Mouse (Mus musculus) limb, embryonic 12.5 days (tissue): ENCODE results near the gene Cntnap5a. TPM values are rescaled to one million over a fixed set of nuclear protein-coding genes. Genes with fewer than 3 reads are reported as not detected.

Experiments
- ATAC-seq: fragments of 200-750 bp; cut with Nextera tagmentation; 2 replicates; pipeline ENCODE4 v1.8.0; 2017; ENCODE audit warnings: low read depth, moderate TSS enrichment; ENCODE audit not compliant: insufficient number of reproducible peaks, insufficient read depth, low FRiP score, low TSS enrichment
- H3K27ac ChIP-seq: fragments of 300-500 bp; sonication (generic); 2 replicates; pipeline ENCODE4 v1.5.1; 2016; ENCODE audit warnings: mild to moderate bottlenecking, moderate library complexity
- H3K27me3 ChIP-seq: fragments of 300-500 bp; sonication (generic); 2 replicates; pipeline ENCODE4 v1.6.1; 2016; ENCODE audit warnings: mild to moderate bottlenecking, moderate library complexity
- H3K36me3 ChIP-seq: fragments of 300-500 bp; sonication (generic); 2 replicates; pipeline ENCODE4 v1.6.1; 2016; ENCODE audit warnings: mild to moderate bottlenecking, moderate library complexity
- H3K4me1 ChIP-seq: fragments of 300-500 bp; sonication (generic); replicated peaks from 2 replicates; pipeline ENCODE4 v1.6.1; 2016
- H3K4me2 ChIP-seq: fragments of 300-500 bp; sonication (generic); 2 replicates; pipeline ENCODE4 v1.6.1; 2016; ENCODE audit warnings: mild to moderate bottlenecking, moderate library complexity
- H3K4me3 ChIP-seq: fragments of 300-500 bp; sonication (generic); replicated peaks from 2 replicates; pipeline ENCODE4 v1.5.1; 2016; ENCODE audit warnings: mild to moderate bottlenecking
- H3K9ac ChIP-seq: fragments of 300-500 bp; sonication (generic); replicated peaks from 2 replicates; pipeline ENCODE4 v1.6.1; 2016; ENCODE audit warnings: mild to moderate bottlenecking, moderate library complexity
- H3K9me3 ChIP-seq: fragments of 300-500 bp; sonication (generic); 2 replicates; pipeline ENCODE4 v1.6.1; 2016; ENCODE audit warnings: mild to moderate bottlenecking, moderate library complexity
- WGBS: fragments of 180-500 bp; shearing (Covaris S2); methylation state at CpG from one replicate; pipeline ENCODE4 v1.1.7; 2016; 5-methylcytosine and 5-hydroxymethylcytosine counted together
- polyA plus RNA-seq: library from polyadenylated mRNA; unstranded; fragments of >200 nt; fragmentation: Nextera tagmentation; extraction: Ambion mirVana; gene quantifications from 2 replicates; pipeline ENCODE4 v1.2.1, GENCODE M21; 2016

The Cntnap5a gene
- polyA plus RNA-seq, 1 experiment from 2014 or later, result not detected

- H3K9me3 ChIP-seq, result no peaks in the 10 kb centered on the region
- H3K4me2 ChIP-seq, result no peak overlapping the region
- ATAC-seq, result no peak
- H3K36me3 ChIP-seq, result no peaks in the 10 kb centered on the region
- H3K27ac ChIP-seq, result no peak overlapping the region
- no peak overlapping the region for H3K9ac ChIP-seq
- no peak overlapping the region for H3K4me3 ChIP-seq
- H3K27me3 ChIP-seq, result no peaks in the 10 kb centered on the region
- no peaks in the 10 kb centered on the region for H3K4me1 ChIP-seq
Measured at GRCm38 (mm10) chr1:116216883-116217282, 532.3 kb downstream of the Cntnap5a start.

DNA sequence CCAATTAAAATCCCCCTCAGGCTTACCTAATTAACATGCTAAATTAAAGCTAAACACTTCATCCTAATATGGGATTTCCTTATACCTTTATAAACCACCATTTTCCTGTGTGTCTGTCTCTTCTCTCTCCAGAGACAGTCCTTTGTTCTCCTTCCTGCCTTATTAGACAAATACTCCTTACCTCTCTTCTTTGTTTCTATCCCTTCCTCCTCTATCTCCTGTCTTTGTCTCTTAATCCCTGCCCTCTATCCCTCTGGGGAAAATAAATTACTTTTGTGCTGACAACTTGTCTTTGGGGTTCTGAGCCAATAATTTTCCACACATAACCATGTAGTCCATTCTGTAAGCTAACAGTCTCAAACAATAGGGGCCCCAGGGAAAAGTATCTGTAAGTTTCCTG lies 556.0 kb downstream of the Cntnap5a start:
- no peak overlapping the region for H3K27ac ChIP-seq
- ATAC-seq, result no peak

GRCm38 (mm10) chr1:116243856-116244255 lies 559.3 kb downstream of the Cntnap5a start:
- 75% methylated on average over 2 of the region's 2 CpGs for WGBS
- H3K36me3 ChIP-seq, result no peaks in the 10 kb centered on the region
- H3K4me1 ChIP-seq, result no peaks in the 10 kb centered on the region
- no peak overlapping the region for H3K4me3 ChIP-seq
- no peaks in the 10 kb centered on the region for H3K9me3 ChIP-seq
- no peak for ATAC-seq
- no peak overlapping the region for H3K4me2 ChIP-seq
- no peak overlapping the region for H3K27ac ChIP-seq
- H3K9ac ChIP-seq, result no peak overlapping the region
- no peaks in the 10 kb centered on the region for H3K27me3 ChIP-seq

More for the DNA sequence above, 556.0 kb downstream of the Cntnap5a start:
- no peaks in the 10 kb centered on the region for H3K27me3 ChIP-seq
- no peak overlapping the region for H3K4me2 ChIP-seq
- no peak overlapping the region for H3K9ac ChIP-seq
- H3K4me3 ChIP-seq, result no peak overlapping the region
- H3K9me3 ChIP-seq, result no peaks in the 10 kb centered on the region
- H3K36me3 ChIP-seq, result no peaks in the 10 kb centered on the region
- H3K4me1 ChIP-seq, result no peaks in the 10 kb centered on the region

DNA sequence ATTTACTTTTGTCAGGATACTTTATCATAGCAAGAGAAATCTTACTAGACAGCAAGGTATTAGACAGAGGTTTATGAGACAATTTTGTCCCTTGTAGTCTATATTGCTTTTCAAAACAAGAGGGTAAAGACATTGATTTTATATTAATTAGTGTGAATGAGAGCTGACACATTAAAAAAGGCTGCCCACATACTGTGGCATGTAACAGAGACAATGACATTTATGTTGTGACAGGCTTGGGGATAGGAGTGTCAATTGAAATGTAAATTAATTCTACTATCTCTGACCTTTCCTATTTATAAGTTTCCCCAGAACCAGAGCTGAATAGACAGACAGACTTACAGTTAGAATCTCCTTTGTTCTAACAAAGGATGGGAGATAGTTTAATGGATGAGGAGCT lies 596.6 kb downstream of the Cntnap5a start:
- no peaks in the 10 kb centered on the region for H3K4me1 ChIP-seq

DNA sequence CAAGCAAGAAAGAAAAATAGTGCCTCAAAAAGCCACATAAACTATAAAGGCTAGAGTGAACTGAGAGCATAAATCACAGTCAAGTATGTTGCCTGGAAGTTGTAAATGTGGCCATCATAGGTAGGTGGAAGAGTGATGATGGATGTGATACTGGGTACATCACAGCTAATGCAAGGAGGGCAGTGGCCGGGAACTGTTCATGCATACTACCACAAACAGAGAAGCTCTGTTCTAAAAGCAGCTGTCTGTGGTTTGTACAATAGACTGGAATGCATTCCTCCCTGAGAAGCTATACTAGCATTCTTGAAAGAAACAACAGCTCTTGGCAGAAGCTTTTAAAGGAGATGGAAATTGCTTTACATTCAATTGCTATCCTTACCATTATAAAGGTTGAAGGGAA lies 599.4 kb downstream of the Cntnap5a start:
- H3K4me1 ChIP-seq, result no peaks in the 10 kb centered on the region
- no peak overlapping the region for H3K27ac ChIP-seq
- no peaks in the 10 kb centered on the region for H3K36me3 ChIP-seq
- no peak overlapping the region for H3K4me3 ChIP-seq
- WGBS, result 66% methylated on average over 1 of the region's 1 CpGs
- no peak for ATAC-seq
- no peak overlapping the region for H3K9ac ChIP-seq
- no peak overlapping the region for H3K4me2 ChIP-seq
- H3K9me3 ChIP-seq, result no peaks in the 10 kb centered on the region
- H3K27me3 ChIP-seq, result no peaks in the 10 kb centered on the region

More for the DNA sequence above, 596.6 kb downstream of the Cntnap5a start:
- peaks cover 5% of the 10 kb centered on the region; the same call in 1 of the 2 replicates for H3K9me3 ChIP-seq
- no peak for ATAC-seq
- no peaks in the 10 kb centered on the region for H3K27me3 ChIP-seq
- H3K27ac ChIP-seq, result no peak overlapping the region
- no peak overlapping the region for H3K4me2 ChIP-seq
- H3K4me3 ChIP-seq, result no peak overlapping the region
- H3K36me3 ChIP-seq, result no peaks in the 10 kb centered on the region
- no peak overlapping the region for H3K9ac ChIP-seq

- H3K27ac ChIP-seq, result no peak overlapping the region
- H3K36me3 ChIP-seq, result no peaks in the 10 kb centered on the region
- ATAC-seq, result no peak
- no peak overlapping the region for H3K4me3 ChIP-seq
- H3K9ac ChIP-seq, result no peak overlapping the region
- no peaks in the 10 kb centered on the region for H3K27me3 ChIP-seq
- H3K4me1 ChIP-seq, result no peaks in the 10 kb centered on the region
- no peaks in the 10 kb centered on the region for H3K9me3 ChIP-seq
- no peak overlapping the region for H3K4me2 ChIP-seq
- WGBS, result 84% methylated on average over 3 of the region's 3 CpGs
Measured at GRCm38 (mm10) chr1:116306555-116306954, 622.0 kb downstream of the Cntnap5a start.

DNA sequence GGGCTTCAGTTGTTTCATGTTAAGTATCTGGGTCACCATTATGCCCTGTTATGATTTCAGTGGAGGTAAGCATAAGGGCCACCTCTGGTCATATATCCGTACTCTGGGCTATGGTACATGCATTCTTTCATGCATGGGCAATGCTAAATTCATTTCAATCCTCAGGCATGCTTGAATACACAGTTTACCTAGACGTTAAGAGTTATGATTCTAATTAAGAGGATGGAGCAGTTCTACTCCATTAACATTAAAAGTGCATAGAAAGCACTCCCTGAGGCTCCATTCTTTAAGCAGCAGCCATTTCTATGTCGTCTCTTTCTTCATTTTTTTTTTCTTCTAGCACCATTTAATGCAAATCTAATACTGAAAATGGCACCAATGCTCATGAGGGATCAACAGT lies 627.0 kb downstream of the Cntnap5a start:
- ATAC-seq, result no peak
- H3K4me3 ChIP-seq, result no peak overlapping the region
- H3K9ac ChIP-seq, result no peak overlapping the region
- H3K27ac ChIP-seq, result no peak overlapping the region
- WGBS, result 73% methylated on average over 3 of the region's 3 CpGs
- H3K36me3 ChIP-seq, result no peaks in the 10 kb centered on the region
- no peaks in the 10 kb centered on the region for H3K27me3 ChIP-seq
- H3K4me1 ChIP-seq, result no peaks in the 10 kb centered on the region
- H3K9me3 ChIP-seq, result no peaks in the 10 kb centered on the region
- no peak overlapping the region for H3K4me2 ChIP-seq

GRCm38 (mm10) chr1:116313269-116313668 lies 628.7 kb downstream of the Cntnap5a start:
- H3K9ac ChIP-seq, result no peak overlapping the region
- H3K27ac ChIP-seq, result no peak overlapping the region
- no peaks in the 10 kb centered on the region for H3K36me3 ChIP-seq
- no peaks in the 10 kb centered on the region for H3K4me1 ChIP-seq
- no peak overlapping the region for H3K4me2 ChIP-seq
- ATAC-seq, result no peak
- H3K4me3 ChIP-seq, result no peak overlapping the region
- H3K27me3 ChIP-seq, result no peaks in the 10 kb centered on the region
- no peaks in the 10 kb centered on the region for H3K9me3 ChIP-seq

GRCm38 (mm10) chr1:116324505-116324904 lies 639.9 kb downstream of the Cntnap5a start:
- Histone ChIP-seq H3K4me1 (no peaks in the 10 kb centered on the region), H3K36me3 (no peaks in the 10 kb centered on the region), H3K27ac (no peak overlapping the region), H3K4me2 (no peak overlapping the region), H3K4me3 (no peak overlapping the region), H3K9ac (no peak overlapping the region), H3K27me3 (no peaks in the 10 kb centered on the region), H3K9me3 (no peaks in the 10 kb centered on the region)
- no peak for ATAC-seq

GRCm38 (mm10) chr1:116353669-116354068 lies 669.1 kb downstream of the Cntnap5a start:
- H3K4me3 ChIP-seq, result no peak overlapping the region
- H3K9me3 ChIP-seq, result no peaks in the 10 kb centered on the region
- H3K36me3 ChIP-seq, result no peaks in the 10 kb centered on the region
- no peaks in the 10 kb centered on the region for H3K27me3 ChIP-seq
- no peak overlapping the region for H3K9ac ChIP-seq
- H3K4me1 ChIP-seq, result no peaks in the 10 kb centered on the region
- H3K27ac ChIP-seq, result no peak overlapping the region
- no peak for ATAC-seq
- no peak overlapping the region for H3K4me2 ChIP-seq

DNA sequence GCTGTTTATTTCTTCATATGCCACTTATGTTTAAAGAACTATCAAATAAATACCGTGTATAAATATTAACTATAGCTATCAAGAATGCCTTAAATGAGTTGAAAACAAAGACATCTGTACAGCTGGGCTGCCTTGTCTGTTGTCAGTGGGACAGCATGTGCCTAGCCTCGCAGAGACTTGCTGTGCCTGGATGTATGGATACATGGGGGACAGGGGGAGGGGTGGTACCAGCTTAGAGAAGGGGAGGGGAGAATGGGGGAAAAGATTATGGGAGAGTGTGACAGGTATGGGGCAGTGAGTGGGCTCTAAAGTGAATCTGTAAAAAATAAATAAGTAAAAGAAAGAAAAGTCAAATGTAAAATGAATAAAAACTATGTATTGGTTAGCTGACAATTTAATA lies 681.0 kb downstream of the Cntnap5a start:
- H3K4me2 ChIP-seq, result no peak overlapping the region
- H3K36me3 ChIP-seq, result no peaks in the 10 kb centered on the region
- no peak for ATAC-seq
- no peak overlapping the region for H3K27ac ChIP-seq
- no peak overlapping the region for H3K9ac ChIP-seq
- H3K4me1 ChIP-seq, result no peaks in the 10 kb centered on the region
- 66% methylated on average over 2 of the region's 2 CpGs for WGBS
- H3K9me3 ChIP-seq, result no peaks in the 10 kb centered on the region
- no peaks in the 10 kb centered on the region for H3K27me3 ChIP-seq
- no peak overlapping the region for H3K4me3 ChIP-seq

DNA sequence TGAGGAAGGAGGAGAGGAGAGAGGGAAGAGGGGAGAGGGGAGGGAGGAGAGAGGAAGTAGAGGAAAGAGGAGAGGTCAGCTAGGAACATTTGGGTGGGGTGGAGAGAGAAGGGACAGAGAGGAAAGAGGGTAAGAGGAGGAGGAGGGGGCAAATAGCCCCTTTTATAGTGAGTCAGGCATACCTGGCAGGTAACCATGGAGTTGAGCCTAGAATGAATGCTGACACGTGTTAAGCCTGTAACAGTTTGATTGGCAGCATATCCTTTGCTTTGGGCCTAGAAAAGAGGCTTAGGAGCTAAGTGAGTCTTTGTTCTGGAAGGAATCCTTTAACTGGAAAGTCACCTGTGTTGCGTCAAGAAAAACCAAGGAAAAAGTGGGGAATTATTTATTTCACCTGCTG lies 681.6 kb downstream of the Cntnap5a start:
- Histone ChIP-seq H3K4me2 (no peak overlapping the region), H3K9me3 (no peaks in the 10 kb centered on the region), H3K36me3 (no peaks in the 10 kb centered on the region), H3K27me3 (no peaks in the 10 kb centered on the region), H3K9ac (no peak overlapping the region), H3K4me3 (no peak overlapping the region), H3K4me1 (no peaks in the 10 kb centered on the region), H3K27ac (no peak overlapping the region)
- 46% methylated on average over 2 of the region's 2 CpGs for WGBS
- no peak for ATAC-seq

DNA sequence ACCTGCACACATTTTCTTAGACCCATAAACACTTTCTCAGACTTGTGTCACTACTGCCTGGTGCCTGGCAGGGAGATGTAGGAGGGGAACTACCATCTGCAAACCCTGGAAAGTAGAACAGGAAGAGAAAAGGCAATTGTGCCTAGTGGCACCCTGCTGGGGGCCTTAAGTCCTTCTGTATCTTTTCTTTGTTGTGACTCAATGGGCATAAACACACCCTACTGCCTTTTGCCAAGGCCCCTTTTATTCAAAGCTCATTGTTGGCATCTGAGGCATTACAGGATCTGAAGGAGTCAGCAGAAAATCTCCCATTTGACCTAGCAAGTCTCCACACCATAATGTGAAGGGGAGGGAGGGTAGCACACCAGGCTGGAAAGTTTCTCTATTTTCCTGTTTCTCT lies 682.2 kb downstream of the Cntnap5a start:
- Histone ChIP-seq H3K27me3 (no peaks in the 10 kb centered on the region), H3K4me1 (no peaks in the 10 kb centered on the region), H3K4me2 (no peak overlapping the region), H3K4me3 (no peak overlapping the region), H3K36me3 (no peaks in the 10 kb centered on the region), H3K9me3 (no peaks in the 10 kb centered on the region), H3K9ac (no peak overlapping the region), H3K27ac (no peak overlapping the region)
- no peak for ATAC-seq
